23 mouse cellular contexts compared by ENCODE assay signal in the genomic region with DNA sequence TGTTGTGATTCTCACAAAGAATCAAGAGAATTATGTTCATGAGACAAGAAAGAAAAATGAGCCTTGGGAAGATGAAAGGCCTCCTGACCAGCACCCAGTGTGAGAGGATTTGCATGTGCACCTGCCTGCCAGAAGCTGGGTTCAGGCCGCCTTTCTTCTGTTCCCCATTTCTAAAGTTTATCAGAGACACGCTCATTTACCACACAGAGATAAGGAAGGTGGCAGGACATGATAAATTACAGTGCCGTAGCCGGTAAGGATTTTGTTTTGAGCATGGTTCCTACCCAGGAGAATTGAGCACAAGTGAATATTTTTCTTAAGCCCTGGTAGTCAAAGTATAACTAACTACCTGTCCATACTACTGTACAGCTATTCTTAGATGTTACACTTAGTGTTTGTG.
A peak's percentile ranks its signal among the peaks of the same experiment; 100 is the strongest.
DNase-seq lines count a peak whose midpoint lies in the region; ATAC-seq and TF ChIP-seq lines count a peak whose summit lies in the region.
"Had no signal": no experiment of that assay in that cellular context is flagged by ENCODE, and none has a peak within 500 bp of the region (broad histone marks: within the 10 kb centered on the region; RNA-seq: fewer than 3 reads in every experiment).

No protein-coding gene starts in this region.

- H3K27ac ChIP-seq in MEL (ENCODE audit: control insufficient read depth, low read depth, low read length), result no peak overlapping the region
- H3K27ac ChIP-seq in forebrain, embryonic 14.5 days (ENCODE audit: low read depth, low read length), result no peak overlapping the region
- H3K27ac ChIP-seq: embryonic facial prominence, embryonic 10.5 days; forebrain, embryonic 15.5 days; heart, embryonic 10.5 days; hindbrain, embryonic 15.5 days had no signal

- DNase-seq in A20 (ENCODE audit: low read depth, low spot score) (peak; percentile 41), MEL (ENCODE audit: low read depth, low spot score) (peak; percentile 59)
- no peak for DNase-seq in retina, embryonic 14.5 days (ENCODE audit: low spot score)
- no peak for DNase-seq in adrenal gland, adult (ENCODE audit: inconsistent age in 2 of 2, low spot score in 1 of 2)
- DNase-seq in forebrain, embryonic 14.5 days (ENCODE audit: low spot score), result no peak
- DNase-seq: adrenal gland, adult 8-10 months; adrenal gland, postnatal 36 days; B cell, adult 2 months; cerebellum, adult 18-20 months; cerebellum, adult 9-11 months; cerebellum, postnatal 36 days; heart, adult 18-20 months had no signal

- TF ChIP-seq RAD21 in MEL (IDR thresholded peaks at IDR 0.05; ENCODE audit: low read depth, low read length), result no peak

- H3K4me3 ChIP-seq in MEL (ENCODE audit: control insufficient read depth in 1 of 2, insufficient read depth in 1 of 2, low read depth in 2 of 2, low read length in 2 of 2), result no peak overlapping the region
- no peak overlapping the region for H3K4me3 ChIP-seq in forebrain, embryonic 14.5 days (ENCODE audit: low read depth, low read length)
- H3K4me3 ChIP-seq: embryonic facial prominence, embryonic 10.5 days; forebrain, embryonic 15.5 days; heart, embryonic 10.5 days; hindbrain, embryonic 15.5 days had no signal

- no peak overlapping the region for H3K9ac ChIP-seq in MEL (ENCODE audit: control insufficient read depth, low read depth, low read length, poor library complexity, severe bottlenecking)
- H3K9ac ChIP-seq in forebrain, embryonic 14.5 days (ENCODE audit: low read length), result no peak overlapping the region
- H3K9ac ChIP-seq: forebrain, embryonic 15.5 days; hindbrain, embryonic 15.5 days had no signal

- H3K4me2 ChIP-seq in forebrain, embryonic 14.5 days (ENCODE audit: low read length), result no peak overlapping the region
- H3K4me2 ChIP-seq: forebrain, embryonic 15.5 days; hindbrain, embryonic 15.5 days had no signal

- H3K27me3 ChIP-seq in MEL (ENCODE audit: control insufficient read depth in 1 of 2, insufficient read depth in 2 of 2, low read length in 2 of 2), result peaks cover 0 to 9% of the 10 kb centered on the region in 2 experiments
- H3K27me3 ChIP-seq in forebrain, embryonic 14.5 days (replicated peaks; ENCODE audit: control insufficient read depth, insufficient read depth, low read length), result no peaks in the 10 kb centered on the region
- H3K27me3 ChIP-seq: forebrain, embryonic 15.5 days; hindbrain, embryonic 15.5 days; Patski had no signal

- H3K9me3 ChIP-seq in MEL (replicated peaks; ENCODE audit: insufficient read depth, low read length), result no peaks in the 10 kb centered on the region
- no peaks in the 10 kb centered on the region for H3K9me3 ChIP-seq in forebrain, embryonic 14.5 days (replicated peaks; ENCODE audit: control insufficient read depth, low read length)
- H3K9me3 ChIP-seq: embryonic facial prominence, embryonic 10.5 days; forebrain, embryonic 15.5 days; heart, embryonic 10.5 days; hindbrain, embryonic 15.5 days had no signal

- TF ChIP-seq CTCF in MEL (IDR thresholded peaks at IDR 0.05 in 2 of 3, conservative IDR thresholded peaks at IDR 0.05 in 1 of 3; ENCODE audit: control insufficient read depth in 1 of 3, insufficient read depth in 1 of 3, low read depth in 2 of 3, low read length in 3 of 3, poor library complexity in 1 of 3, severe bottlenecking in 1 of 3), result no peak

- peaks cover 0 to 3% of the 10 kb centered on the region in 2 experiments; a peak in 2 of 4 replicates for H3K36me3 ChIP-seq in MEL (ENCODE audit: control insufficient read depth in 1 of 2, insufficient read depth in 2 of 2, low read length in 2 of 2)
- H3K36me3 ChIP-seq in forebrain, embryonic 14.5 days (ENCODE audit: control insufficient read depth, insufficient read depth, low read length), result no peaks in the 10 kb centered on the region
- H3K36me3 ChIP-seq: embryonic facial prominence, embryonic 10.5 days; forebrain, embryonic 15.5 days; G1E; heart, embryonic 10.5 days; hindbrain, embryonic 15.5 days had no signal

- 89% methylated on average over 4 of the region's 4 CpGs for WGBS in forebrain, embryonic 14.5 days

- H3K79me2 ChIP-seq in MEL (ENCODE audit: control insufficient read depth, insufficient read depth, low read length, poor library complexity), result no peaks in the 10 kb centered on the region

- TF ChIP-seq EP300 in MEL (IDR thresholded peaks at IDR 0.05; ENCODE audit: low read depth in 1 of 2, low read length in 2 of 2), result peak; percentile 88 to 92

- ATAC-seq in common myeloid progenitor, adult 5-6 weeks (replicated peaks; ENCODE audit: low read depth, poor library complexity, severe bottlenecking), result peak; percentile 88
- peak; percentile 24; the same call in 1 of the 2 replicates for ATAC-seq in megakaryocyte, adult 5-6 weeks (ENCODE audit: poor library complexity, severe bottlenecking)
- no peak for ATAC-seq in forebrain, embryonic 14.5 days
- ATAC-seq: CD4-positive, CD25-positive, alpha-beta regulatory T cell, adult 4 months; forebrain, embryonic 15.5 days; inflammation-experienced regulatory T-cells, adult 6 months; intestine, postnatal 0 days; Patski had no signal

- peaks cover 0 to 5% of the 10 kb centered on the region in 2 experiments; a peak in 1 of 4 replicates for H3K4me1 ChIP-seq in MEL (ENCODE audit: control insufficient read depth in 1 of 2, insufficient read depth in 2 of 2, low read length in 2 of 2)
- H3K4me1 ChIP-seq in forebrain, embryonic 14.5 days (ENCODE audit: control insufficient read depth, insufficient read depth, low read length), result no peaks in the 10 kb centered on the region
- H3K4me1 ChIP-seq: embryonic facial prominence, embryonic 10.5 days; forebrain, embryonic 15.5 days; hindbrain, embryonic 15.5 days had no signal

- no peak for TF ChIP-seq POLR2A in MEL (IDR thresholded peaks at IDR 0.05; ENCODE audit: control insufficient read depth in 1 of 2, insufficient read depth in 1 of 2, low read depth in 1 of 2, low read length in 2 of 2, poor library complexity in 1 of 2)

TF ChIP-seq in MEL, 35 proteins besides CTCF, POLR2A, EP300 and RAD21:
- TF ChIP-seq KAT2A (conservative IDR thresholded peaks at IDR 0.05; ENCODE audit: low read depth, low read length) (no peak), MAX (IDR thresholded peaks at IDR 0.05; ENCODE audit: low read length) (no peak), MXI1 (IDR thresholded peaks at IDR 0.05; ENCODE audit: low read depth, low read length) (0 out of 2 replicates have a peak, but pooled peaks have one; percentile 19), NRF1 (IDR thresholded peaks at IDR 0.05; ENCODE audit: insufficient read depth, low read depth, low read length, poor library complexity, severe bottlenecking) (no peak), ETS1 (IDR thresholded peaks at IDR 0.05; ENCODE audit: low read depth, low read length) (peak; percentile 58), TCF12 (IDR thresholded peaks at IDR 0.05; ENCODE audit: low read depth, low read length) (peak; percentile 96), SIN3A (IDR thresholded peaks at IDR 0.05; ENCODE audit: low read length) (0 out of 2 replicates have a peak, but pooled peaks have one; percentile 28), RCOR1 (IDR thresholded peaks at IDR 0.05; ENCODE audit: low read depth, low read length) (peak; percentile 80; the same call in 1 of the 2 replicates), GATA1 (IDR thresholded peaks at IDR 0.05; ENCODE audit: low read depth, low read length) (peak; percentile 96), BHLHE40 (IDR thresholded peaks at IDR 0.05; ENCODE audit: borderline replicate concordance, low read depth, low read length) (peak; percentile 25; the same call in 1 of the 2 replicates), TAL1 (IDR thresholded peaks at IDR 0.05; ENCODE audit: low read length) (peak; percentile 51)

Comparison
In these comparisons a context has a peak if more than half of its experiments do, and no peak if none do; other contexts are left out.
1. DNase-seq: peak in A20 (single experiment) and MEL (single experiment); none in retina, embryonic 14.5 days (single experiment), adrenal gland, adult (0 of 2) and forebrain, embryonic 14.5 days (single experiment).